Mouse (Mus musculus): ENCODE measurements around the gene Gm9112.
"Not testable (repeated sequence)": the region's sequence is repeated elsewhere in the genome, so short reads cannot be mapped to it uniquely, and the experiment has no call there.

Gene Gm9112

GRCm38 (mm10) chrX:102707535-102707934 is at the start of gene Gm9112, which contains the start of gene Dmrtc1b:
Gene Gm9112, minus strand, starts transcription at chrX:102707635.
Gene Dmrtc1b, plus strand, starts transcription at chrX:102707865.
- not testable (repeated sequence) for DNase-seq (ENCODE audit: low read depth)

- DNase-seq (ENCODE audit: low read depth), result not testable (repeated sequence)
Observed at GRCm38 (mm10) chrX:102724226-102724625, 16.8 kb upstream of the Gm9112 start.

- peak; percentile 57 for DNase-seq (ENCODE audit: low read depth)
Observed at GRCm38 (mm10) chrX:102700636-102701035, 6.8 kb downstream of the Gm9112 start.

DNA sequence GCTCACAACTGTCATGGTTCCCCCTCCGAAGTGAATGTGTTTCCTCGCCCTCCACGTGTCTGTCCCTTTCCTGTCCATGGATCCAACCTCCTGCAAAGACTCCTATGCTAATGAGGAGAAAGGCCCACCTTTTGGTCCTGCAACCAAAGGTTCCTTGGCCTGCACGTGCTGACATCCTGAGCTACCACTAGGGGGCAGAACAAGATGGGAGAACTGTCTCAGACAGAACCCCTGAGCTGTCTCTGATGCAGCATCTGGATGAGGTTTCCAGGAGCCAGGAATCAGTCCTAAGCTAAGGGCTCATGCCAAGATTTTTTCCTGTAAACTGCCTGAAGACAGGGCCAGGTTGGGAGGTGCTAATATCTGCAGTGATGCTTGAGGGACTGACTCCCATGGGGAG is 18.2 kb downstream of the Gm9112 start:
- peak; percentile 50 for DNase-seq (ENCODE audit: low read depth)

GRCm38 (mm10) chrX:102686872-102687271 is 20.6 kb downstream of the Gm9112 start, which contains the start of gene Gm3880:
Gene Gm3880, minus strand, starts transcription at chrX:102686972.
- DNase-seq (ENCODE audit: low read depth), result not testable (repeated sequence)

- DNase-seq (ENCODE audit: low read depth), result not testable (repeated sequence)
Observed at GRCm38 (mm10) chrX:102684706-102685105, 22.7 kb downstream of the Gm9112 start.

DNA sequence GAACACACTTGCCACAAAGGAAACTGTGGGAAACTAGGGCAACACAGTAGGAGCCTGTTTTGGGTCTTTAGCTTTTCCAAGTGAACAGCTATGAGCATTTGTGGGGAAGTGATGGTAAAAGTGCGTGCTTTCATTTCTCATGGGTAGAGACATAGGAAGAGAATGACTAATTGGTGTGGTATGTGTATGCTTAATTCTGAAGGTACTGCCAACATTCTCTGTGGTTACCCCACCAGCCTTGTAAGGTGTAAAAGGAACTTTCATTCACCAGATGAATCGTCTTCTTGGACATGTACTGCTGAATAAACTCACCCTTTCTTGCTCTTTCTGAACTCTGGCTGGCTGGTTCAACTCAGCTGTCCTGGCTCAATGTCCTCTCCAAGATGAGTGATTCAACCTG is 40.8 kb downstream of the Gm9112 start:
- no peak for DNase-seq (ENCODE audit: low read depth)

DNA sequence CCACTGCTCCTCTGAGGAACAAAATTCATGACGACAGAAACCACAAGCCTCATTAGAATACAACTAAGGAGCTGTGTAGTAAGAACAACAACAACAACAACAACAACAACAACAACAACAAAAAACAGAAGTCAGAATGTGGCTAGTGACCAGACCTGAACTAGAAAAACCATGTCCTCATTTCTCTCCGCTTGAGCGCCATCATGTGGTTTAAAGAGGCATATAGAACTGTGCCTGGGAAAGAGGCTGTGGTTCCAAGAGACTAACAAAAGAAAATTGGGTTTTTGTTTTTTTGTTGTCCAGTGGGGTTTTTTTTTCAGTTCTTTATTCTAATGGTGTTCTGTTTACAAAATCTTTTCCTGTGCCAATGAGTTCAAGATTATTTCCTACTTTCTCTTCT is 46.7 kb downstream of the Gm9112 start:
- peak; percentile 54 for DNase-seq (ENCODE audit: low read depth)

All from NIH3T3 (cell line).